Mouse (Mus musculus): ENCODE results near the gene Cacnb4.

DNA sequence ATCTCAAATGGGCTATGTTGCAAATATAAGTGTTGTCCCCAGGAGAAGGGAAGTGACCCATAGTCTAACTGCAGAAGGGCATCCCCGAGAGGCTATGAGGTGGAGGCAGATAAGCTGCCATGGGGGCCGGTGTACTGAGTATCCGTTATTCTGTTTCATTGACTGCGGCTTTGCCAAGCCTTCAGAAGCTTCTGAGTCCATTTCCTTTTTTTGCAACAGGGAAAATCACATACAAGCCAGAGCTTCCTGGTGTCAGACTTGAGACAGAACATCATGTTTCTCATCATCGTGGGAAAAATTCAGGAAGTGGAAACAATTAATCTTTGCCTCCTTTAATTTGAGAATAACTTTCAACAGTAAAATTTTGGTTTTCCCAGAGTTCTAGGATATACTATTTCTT lies 193.1 kb downstream of the Cacnb4 start:
- TF ChIP-seq CTCF (IDR thresholded peaks at IDR 0.05; ENCODE audit: low read depth, low read length) (no peak), POLR2A (IDR thresholded peaks at IDR 0.05; ENCODE audit: borderline replicate concordance, low read depth, low read length) (no peak)

Data from bone marrow macrophage, adult 2 months (primary cell).